Mouse (Mus musculus) gastrocnemius, postnatal 4 days (tissue): Measurements from ENCODE around the gene Fabp1. TPM values are rescaled to one million over a fixed set of nuclear protein-coding genes. Genes with fewer than 3 reads are reported as not detected.

ENCODE experiments used
- DNase-seq, 2 experiments: peaks; one replicate each; pipeline ENCODE4 v3.0.0; 2021 to 2022; ENCODE audit warnings: low spot score in 2 of 2, mixed read lengths in 2 of 2
- long read RNA-seq, 2 experiments: library from polyadenylated mRNA; stranded (forward); transcript quantifications; one replicate each; pipeline ENCODE4 v2.0.0; 2021
- total RNA-seq, 2 experiments: library from RNA; stranded (reverse); gene quantifications; 2 replicates each; pipeline ENCODE4 v1.2.3; 2021

Gene Fabp1
- total RNA-seq, result 1 to 10 TPM in 1 of 2 experiments, under 1 TPM in 1; 0.74 to 6.3 TPM
- long read RNA-seq, experiment 1, result 0 reads
- long read RNA-seq, experiment 2, partial matches to known transcripts, result 0 of 1 reads
- long read RNA-seq, experiment 2, other reads (novel, unspliced or antisense), result 0 of 1 reads

- no peak for DNase-seq
Measured at GRCm38 (mm10) chr6:71199612-71200011, at the start of gene Fabp1. Fabp1 (plus strand) TSS chr6:71199827.

DNA sequence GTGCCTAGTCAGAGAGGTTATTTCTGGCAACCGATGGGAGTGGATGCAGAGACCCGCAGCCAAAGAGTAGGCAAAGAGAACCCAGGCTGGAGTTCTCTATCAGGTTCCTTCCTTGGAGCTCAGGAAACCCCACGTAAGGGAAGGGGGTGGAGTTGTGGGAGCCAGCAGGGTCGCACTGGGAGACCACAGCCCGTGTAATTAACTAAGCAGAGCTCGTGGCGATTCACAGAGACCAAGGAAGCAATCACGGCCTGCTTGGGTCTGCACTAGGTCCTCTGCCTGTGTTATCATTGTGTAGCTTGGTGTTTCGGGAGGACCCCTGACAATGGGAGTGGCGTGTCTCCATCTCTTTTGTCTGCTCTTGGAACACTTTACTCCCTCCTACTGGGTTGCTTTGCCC is 48.5 kb upstream of the Fabp1 start:
- DNase-seq, result no peak

- no peak for DNase-seq
Measured at GRCm38 (mm10) chr6:71153486-71153885, 46.1 kb upstream of the Fabp1 start.

DNA sequence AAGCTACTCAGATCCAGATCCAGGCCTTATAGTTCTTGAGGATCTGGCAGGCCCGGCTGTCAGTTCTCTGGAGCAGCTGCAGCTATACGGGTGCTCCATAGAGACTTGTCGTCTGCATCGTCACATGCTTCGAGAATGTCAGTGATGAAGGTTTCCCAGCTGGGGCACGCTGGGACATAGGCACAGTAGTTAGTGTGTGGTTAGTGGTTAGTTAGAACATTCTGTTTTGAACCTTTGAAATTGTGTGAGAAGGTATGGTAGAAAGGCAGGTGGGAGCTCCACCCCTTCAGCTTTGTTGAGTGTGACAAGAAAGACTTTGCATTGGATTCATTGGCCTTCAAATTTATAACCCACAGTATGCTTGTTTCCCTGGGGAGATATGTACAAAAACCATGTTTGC is 44.8 kb upstream of the Fabp1 start:
- no peak for DNase-seq

GRCm38 (mm10) chr6:71156674-71157326 is 42.8 kb upstream of the Fabp1 start:
- DNase-seq, result no peak

DNA sequence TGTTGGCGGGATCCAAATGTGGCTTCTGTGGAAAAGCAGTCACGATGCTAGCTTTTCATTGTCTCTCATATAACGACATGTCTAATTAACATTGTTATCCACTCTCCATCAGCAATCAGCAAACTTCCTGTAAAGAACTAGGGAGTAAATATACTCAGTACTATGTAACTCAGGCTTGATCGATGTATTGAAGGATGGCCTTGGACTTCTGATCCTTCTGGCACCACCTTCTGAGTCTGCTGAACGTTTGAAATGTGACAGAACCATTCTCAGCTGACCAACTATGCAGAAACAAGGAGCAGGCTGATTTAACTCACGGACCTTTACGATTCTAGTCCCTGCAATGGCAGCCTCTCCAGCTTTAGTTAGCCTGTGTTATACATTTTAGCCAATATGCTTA is 38.3 kb upstream of the Fabp1 start:
- DNase-seq, result no peak

- DNase-seq, result no peak
Measured at GRCm38 (mm10) chr6:71162269-71162668, 37.4 kb upstream of the Fabp1 start.

DNA sequence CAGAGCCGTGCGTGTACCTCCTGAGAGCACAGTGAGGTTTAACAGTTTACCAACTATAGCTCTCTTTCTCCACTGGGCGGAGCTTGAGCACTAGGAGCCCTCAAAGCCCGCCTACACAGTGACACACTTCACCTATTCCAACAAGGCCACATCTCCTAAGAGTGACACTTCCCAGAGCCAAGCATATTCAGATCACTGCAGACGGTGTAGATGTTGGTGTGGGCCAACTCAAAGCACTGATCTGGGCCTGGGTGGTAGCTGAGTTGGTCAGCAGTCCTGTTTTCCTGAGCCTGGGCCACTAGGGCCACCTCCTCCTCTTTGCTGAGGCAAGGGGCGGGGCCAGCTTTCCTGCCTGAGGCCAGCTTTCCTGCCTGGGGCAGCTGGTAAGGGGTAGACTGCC is 35.2 kb upstream of the Fabp1 start:
- DNase-seq, result no peak

DNA sequence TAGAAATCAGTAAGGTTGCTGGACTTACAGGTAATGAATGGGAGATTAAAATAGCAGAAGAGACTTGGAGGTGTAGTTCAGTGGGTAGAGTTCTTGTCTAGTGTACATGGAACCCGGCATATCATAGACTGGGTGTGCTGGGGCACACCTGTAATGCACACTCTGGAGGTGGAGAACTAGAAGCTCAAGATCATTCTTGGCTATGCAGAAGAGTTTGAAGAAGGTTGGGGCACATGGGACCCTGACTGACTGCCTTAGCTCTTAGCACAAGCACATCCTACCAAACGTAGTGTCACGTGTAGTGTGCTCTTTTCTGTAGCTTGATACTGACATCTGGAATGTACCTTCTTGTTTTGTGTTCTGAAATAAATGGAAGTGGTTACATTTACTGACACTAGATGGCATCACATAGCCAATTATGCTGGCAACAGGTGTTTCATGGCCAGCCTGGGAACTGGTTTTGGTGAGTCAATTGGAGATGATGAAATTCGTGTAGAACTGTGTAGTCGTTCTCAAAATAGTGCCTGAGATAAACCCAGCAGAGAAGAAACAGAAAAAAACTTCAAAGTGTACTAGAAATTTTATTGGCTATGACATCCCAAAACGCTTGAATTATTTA is 33.0 kb upstream of the Fabp1 start:
- DNase-seq, result no peak

- DNase-seq, result no peak
Measured at GRCm38 (mm10) chr6:71172812-71173580, 26.6 kb upstream of the Fabp1 start.

DNA sequence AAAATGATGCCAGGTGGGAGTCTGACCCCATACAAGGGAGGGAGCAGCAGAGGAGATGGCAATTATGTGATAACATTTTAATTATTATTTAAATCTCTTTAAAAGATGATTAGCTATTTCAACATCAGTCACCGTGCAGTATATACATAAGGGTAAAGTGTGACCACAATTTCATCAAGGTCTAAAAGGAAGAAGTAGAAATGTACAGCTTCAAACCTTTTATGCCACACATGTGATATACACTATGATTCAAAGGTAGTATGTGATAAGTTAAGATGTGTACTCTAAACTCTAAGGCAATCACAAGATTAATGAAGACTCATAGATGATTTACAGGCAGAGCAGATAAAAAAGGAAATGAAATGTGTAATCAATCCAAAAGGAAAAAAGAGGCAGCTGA is 19.0 kb upstream of the Fabp1 start:
- DNase-seq, result no peak

DNA sequence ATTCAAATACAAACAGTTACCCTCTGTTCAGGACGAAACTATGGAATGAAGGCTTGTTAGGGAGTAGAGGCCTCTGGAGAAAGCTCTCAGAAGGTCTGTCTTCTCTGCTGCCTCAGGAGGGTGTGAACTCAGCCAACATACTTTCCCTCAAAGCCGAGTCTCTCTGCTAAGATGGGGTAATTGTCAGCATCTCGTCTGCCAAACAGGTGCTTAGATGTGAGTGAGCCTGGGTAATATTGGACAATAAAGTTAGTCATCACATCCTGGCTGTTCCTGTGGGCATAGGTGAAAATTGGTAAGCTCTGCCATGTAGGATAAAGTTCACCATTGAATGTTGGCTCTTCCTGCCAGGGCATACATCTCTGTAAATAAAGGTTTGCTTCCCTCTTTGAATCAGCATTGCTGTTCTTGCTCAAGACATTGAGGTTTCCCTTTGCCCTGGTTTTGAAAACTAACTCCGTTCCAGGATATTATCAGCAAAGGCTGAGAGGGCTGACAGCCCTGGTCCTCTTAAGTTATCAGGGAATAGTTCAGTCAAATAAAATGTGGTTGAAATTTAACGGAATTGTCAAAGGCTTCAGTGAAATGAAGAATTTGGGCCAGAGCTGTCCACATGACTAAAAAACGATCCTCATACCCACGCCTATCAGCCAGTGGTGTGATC is 14.6 kb upstream of the Fabp1 start:
- no peak for DNase-seq

DNA sequence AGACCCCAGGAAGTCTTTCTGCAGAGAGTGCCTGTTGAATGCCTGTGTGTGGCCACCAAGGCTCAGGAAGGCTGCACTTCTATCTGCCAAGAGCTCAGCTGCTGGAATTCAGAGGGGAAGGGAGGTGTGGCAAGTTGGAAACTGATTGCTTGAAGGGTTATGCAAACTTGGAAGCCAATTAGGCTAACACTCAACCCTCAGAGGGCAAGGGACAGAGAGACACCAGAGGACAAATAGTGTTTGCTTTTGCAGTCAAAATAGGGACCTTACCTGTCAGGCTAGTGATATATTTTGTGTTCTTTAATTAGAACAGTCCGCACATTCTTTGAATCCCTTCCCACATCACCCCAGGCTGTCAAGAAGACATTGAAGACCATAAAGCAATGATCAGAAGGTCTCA is 10.0 kb upstream of the Fabp1 start:
- no peak for DNase-seq

- DNase-seq, result no peak
Measured at GRCm38 (mm10) chr6:71190501-71190900, 9.1 kb upstream of the Fabp1 start.

DNA sequence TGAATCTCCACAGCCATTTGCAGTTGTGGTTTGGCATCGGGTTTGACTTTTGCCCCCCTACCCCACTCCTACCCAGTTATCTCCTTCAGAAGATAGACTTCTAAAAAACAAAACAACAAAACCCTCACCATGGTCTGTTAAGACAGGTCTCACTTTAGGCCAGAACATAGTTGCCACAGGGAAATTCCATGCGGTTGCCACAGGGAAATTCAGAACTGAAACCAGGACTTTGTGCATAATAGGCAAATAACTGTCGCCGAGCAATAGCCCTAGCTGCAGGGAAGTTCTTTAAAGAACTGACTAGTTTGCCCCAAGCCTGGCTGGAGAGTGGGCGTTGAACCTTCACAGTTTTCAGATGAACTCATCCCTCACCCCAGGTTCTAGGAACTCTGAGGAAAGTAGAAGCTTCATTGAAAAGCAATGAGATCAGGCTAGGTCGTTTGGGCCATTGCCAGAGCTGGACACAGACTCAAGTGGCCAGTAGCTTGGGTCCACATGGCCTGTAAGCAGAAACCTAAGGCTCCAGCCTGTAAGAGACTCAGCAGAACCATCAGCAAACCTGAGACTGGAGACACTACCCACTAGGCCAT is 6.4 kb upstream of the Fabp1 start:
- DNase-seq, result no peak

- DNase-seq, result no peak
Measured at GRCm38 (mm10) chr6:71196107-71196506, 3.5 kb upstream of the Fabp1 start.

- no peak for DNase-seq
Measured at GRCm38 (mm10) chr6:71197636-71198535, 1.7 kb upstream of the Fabp1 start.

DNA sequence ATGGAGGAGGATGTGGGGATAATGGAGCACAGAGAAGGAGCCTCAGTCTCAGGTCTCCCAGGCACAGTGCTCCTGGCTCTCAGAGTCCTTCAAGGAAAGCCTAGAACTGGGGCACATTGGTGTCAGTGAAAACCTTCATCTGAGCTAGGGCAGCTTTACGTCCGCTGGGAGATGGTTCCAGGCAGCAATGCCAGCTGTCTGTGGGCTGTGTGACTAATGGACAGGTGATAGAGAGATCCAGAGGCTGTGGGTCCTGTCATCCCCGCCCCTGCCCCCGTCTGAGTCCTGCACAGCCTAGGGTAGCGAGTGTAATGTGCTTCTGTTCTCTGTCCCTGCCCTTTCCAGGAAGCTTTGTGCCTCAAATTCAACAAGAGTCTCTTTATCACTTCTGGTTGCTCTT is 2.3 kb downstream of the Fabp1 start:
- no peak for DNase-seq

GRCm38 (mm10) chr6:71203674-71204073 is 4.0 kb downstream of the Fabp1 start:
- DNase-seq, result no peak

- no peak for DNase-seq
Measured at GRCm38 (mm10) chr6:71204166-71204565, 4.5 kb downstream of the Fabp1 start.
